Mouse (Mus musculus) CH12.LX (cell line): Measurements from ENCODE around the gene H2-Aa.

Experiments used
- CHD1 ChIP-seq: IDR thresholded peaks from 2 replicates; pipeline ENCODE4 v1.6.1; 2012; ENCODE audit warnings: low read depth, low read length, improper control_type of control experiment, inconsistent platforms
- CTCF ChIP-seq, 2 experiments: IDR thresholded peaks in 1 of 2; conservative IDR thresholded peaks in 1 of 2; 2 replicates each; pipeline ENCODE4 v1.5.1; 2011 to 2012; ENCODE audit warnings: low read depth in 2 of 2, low read length in 2 of 2, improper control_type of control experiment in 1 of 2, inconsistent platforms in 1 of 2, mild to moderate bottlenecking in 1 of 2, moderate library complexity in 1 of 2
- TCF12 ChIP-seq: IDR thresholded peaks from 2 replicates; pipeline ENCODE4 v1.6.1; 2014; ENCODE audit warnings: low read depth, mild to moderate bottlenecking, inconsistent platforms, low read length, improper control_type of control experiment

DNA sequence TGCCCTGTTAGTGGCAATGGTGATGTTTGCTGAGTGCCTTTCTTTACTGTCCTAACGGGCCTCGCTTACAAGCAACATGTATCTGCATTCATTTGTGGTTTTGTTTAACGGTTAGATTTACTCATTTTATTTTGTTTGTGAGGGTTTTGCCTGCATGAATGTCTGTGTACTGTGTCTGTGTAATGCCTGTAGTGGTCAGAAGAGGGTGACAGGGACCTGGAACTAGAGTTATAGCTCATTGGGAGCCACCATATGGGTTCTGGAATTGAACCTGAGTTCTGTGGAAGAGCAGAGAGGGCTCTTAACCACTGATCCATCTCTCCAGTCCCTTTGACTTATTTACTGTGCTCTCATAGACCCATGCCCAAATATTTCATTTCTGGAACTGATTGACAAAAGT is 40.6 kb downstream of the H2-Aa start:
- TF ChIP-seq CHD1: no peak
- TF ChIP-seq TCF12: no peak
- peak in 1 of 2 experiments; percentile 63; a peak in 2 of 4 replicates for TF ChIP-seq CTCF (conservative IDR thresholded peaks at IDR 0.05 in 1 of 2, IDR thresholded peaks at IDR 0.05 in 1 of 2; ENCODE audit: low read depth in 2 of 2, low read length in 2 of 2)
